Mouse (Mus musculus) WW6 (cell line): Measurements from ENCODE around the gene Scgb2b15.
"Not testable (repeated sequence)": the region's sequence is repeated elsewhere in the genome, so short reads cannot be mapped to it uniquely, and the experiment has no call there.

ENCODE experiments used
- DNase-seq: peaks from one replicate; pipeline ENCODE4 v3.0.0-alpha.2; 2013; ENCODE audit warnings: low read depth, low spot score

The Scgb2b15 gene

GRCm38 (mm10) chr7:32829562-32829961 is at the start of gene Scgb2b15:
Gene Scgb2b15 (minus strand): TSS chr7:32829662.
- DNase-seq: not testable (repeated sequence)

- not testable (repeated sequence) for DNase-seq
These were observed 6.8 kb upstream of the Scgb2b15 start, which contains the start of gene Scgb1b15 for GRCm38 (mm10) chr7:32836254-32836653. Gene Scgb1b15 (plus strand): TSS chr7:32836554.
